Mouse (Mus musculus) small intestine, adult 2 months (tissue): Measurements from ENCODE around the gene Kcnk12.

Source experiments
- CTCF ChIP-seq: fragments of 200-500 bp; IDR thresholded peaks from 2 replicates; pipeline ENCODE4 v1.5.1; 2012; ENCODE audit warnings: low read depth, mild to moderate bottlenecking, control low read depth, inconsistent platforms, low read length, moderate library complexity, mixed read lengths; ENCODE audit not compliant: insufficient replicate concordance, insufficient read length; ENCODE audit errors: extremely low read depth
- POLR2A ChIP-seq: fragments of 200-500 bp; IDR thresholded peaks from 2 replicates; pipeline ENCODE4 v1.6.1; 2012; ENCODE audit warnings: low read depth, mild to moderate bottlenecking, control low read depth, inconsistent platforms, low read length, moderate library complexity

GRCm38 (mm10) chr17:87795927-87796714 is 1.7 kb downstream of the Kcnk12 start:
- TF ChIP-seq CTCF (no peak), POLR2A (no peak)
